Mouse (Mus musculus) testis, adult 2 months (tissue): ENCODE results near the gene Herpud1.

Experiments used
- CTCF ChIP-seq: fragments of 200-500 bp; IDR thresholded peaks from 2 replicates; pipeline ENCODE4 v1.5.1; 2012; ENCODE audit warnings: low read depth, mild to moderate bottlenecking, inconsistent platforms, low read length, moderate library complexity; ENCODE audit not compliant: control insufficient read depth, insufficient read depth, insufficient replicate concordance
- POLR2A ChIP-seq: fragments of 200-500 bp; IDR thresholded peaks from 2 replicates; pipeline ENCODE4 v1.6.1; 2012; ENCODE audit warnings: low read depth, mild to moderate bottlenecking, inconsistent platforms, low read length, moderate library complexity; ENCODE audit not compliant: control insufficient read depth

- TF ChIP-seq POLR2A, result no peak
- no peak for TF ChIP-seq CTCF
These were observed 29.0 kb downstream of the Herpud1 start for GRCm38 (mm10) chr8:94415218-94415617.
